15 mouse cellular contexts compared by ENCODE assay signal in genomic region chr13:36972226-36972625, GRCm38 (mm10).
"Had no signal": no experiment of that assay in that cellular context is flagged by ENCODE, and none has a peak within 500 bp of the region (broad histone marks: within the 10 kb centered on the region; RNA-seq: fewer than 3 reads in every experiment).

No protein-coding gene starts in this region.

- H3K4me2 ChIP-seq: limb, embryonic 12.5 days; limb, embryonic 15.5 days; liver, embryonic 11.5 days; lung, embryonic 14.5 days; midbrain, embryonic 12.5 days had no signal

- H3K9me3 ChIP-seq: limb, embryonic 12.5 days; limb, embryonic 15.5 days; midbrain, embryonic 12.5 days had no signal

- H3K27me3 ChIP-seq: limb, embryonic 12.5 days; limb, embryonic 15.5 days; midbrain, embryonic 12.5 days had no signal

- H3K4me3 ChIP-seq: limb, embryonic 12.5 days; limb, embryonic 15.5 days; midbrain, embryonic 12.5 days had no signal

- ATAC-seq: liver, postnatal 0 days; lung, postnatal 0 days; midbrain, embryonic 16.5 days had no signal

- H3K4me1 ChIP-seq: limb, embryonic 12.5 days; limb, embryonic 15.5 days; midbrain, embryonic 12.5 days had no signal

- H3K9ac ChIP-seq: limb, embryonic 12.5 days; limb, embryonic 15.5 days; liver, embryonic 14.5 days; liver, postnatal 0 days; lung, embryonic 14.5 days; midbrain, embryonic 12.5 days had no signal

- H3K36me3 ChIP-seq: limb, embryonic 12.5 days; limb, embryonic 15.5 days; midbrain, embryonic 12.5 days had no signal

- H3K27ac ChIP-seq: limb, embryonic 12.5 days; limb, embryonic 15.5 days; liver, embryonic 14.5 days; macrophage; midbrain, embryonic 12.5 days had no signal

- DNase-seq: kidney, postnatal 10 days; kidney, postnatal 36 days; left cerebral cortex, postnatal 4 days; liver, postnatal 0 days; lung, embryonic 14.5 days; thymus, adult 18-20 months; thymus, postnatal 36 days had no signal
